Mouse (Mus musculus): ENCODE measurements around the gene Slc6a12. TPM values are rescaled to one million over a fixed set of nuclear protein-coding genes. Genes with fewer than 3 reads are reported as not detected.
A peak's percentile ranks its signal among the peaks of the same experiment; 100 is the strongest.

Slc6a12 gene
- total RNA-seq, 2 experiments from 2014 or later: 0.40 to 0.59 TPM

DNA sequence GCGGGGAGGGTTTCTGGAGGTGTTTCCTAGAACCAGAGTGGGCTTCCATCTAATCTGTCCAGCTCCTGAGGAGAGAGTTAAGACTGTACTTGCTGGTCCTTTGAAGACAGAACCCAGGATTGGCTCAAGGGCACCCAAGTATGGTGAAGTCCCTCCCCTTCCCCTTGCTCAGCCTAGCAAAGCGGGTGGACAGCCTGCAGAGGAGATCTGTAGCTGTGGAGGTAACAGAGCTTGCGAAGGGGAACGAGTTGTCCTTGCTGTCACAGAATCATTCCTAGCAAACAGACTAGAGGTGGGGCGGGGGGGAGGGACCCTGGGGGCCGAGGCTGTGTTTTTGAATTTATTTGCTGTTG is 871 bp downstream of the Slc6a12 start:
- DNase-seq: no peak

DNA sequence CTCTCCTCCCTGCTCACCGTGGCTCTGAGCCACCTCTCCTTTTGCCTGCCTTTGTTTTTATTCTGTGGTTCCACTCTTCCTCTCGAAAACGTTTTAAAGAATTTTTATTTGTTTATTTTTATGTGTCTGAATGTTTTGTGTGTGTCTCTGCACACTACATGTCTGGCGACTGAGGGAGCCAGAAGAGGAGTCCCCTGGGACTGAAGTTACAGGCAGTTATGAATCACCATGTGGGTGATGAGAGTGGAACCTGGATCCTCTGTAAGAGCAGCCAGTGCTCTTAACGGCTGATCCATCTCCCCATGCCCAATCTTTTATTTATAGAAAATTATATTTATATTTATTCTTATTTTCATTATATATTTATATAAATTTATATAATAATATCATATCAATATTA is 1.5 kb downstream of the Slc6a12 start:
- no peak for DNase-seq

DNA sequence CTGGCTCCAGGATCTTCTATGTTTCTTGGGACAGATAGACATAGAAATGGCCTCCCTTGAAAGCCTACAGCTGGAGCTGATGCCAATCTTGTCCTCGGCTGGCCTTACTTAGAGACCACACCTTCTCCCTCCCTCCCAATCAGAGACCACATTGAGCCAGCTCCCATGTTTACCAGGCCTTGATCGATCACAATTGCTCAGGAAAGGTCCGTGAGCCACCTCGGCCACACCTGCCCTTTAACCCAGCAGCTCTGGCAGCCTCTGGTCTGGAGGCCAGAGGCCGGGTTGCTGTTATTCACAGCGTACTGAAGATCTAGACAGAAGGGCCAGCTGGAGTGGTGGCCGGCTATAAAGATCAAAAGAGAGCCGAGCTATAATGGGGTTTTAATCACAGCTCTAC is 3.6 kb downstream of the Slc6a12 start:
- no peak for DNase-seq

DNA sequence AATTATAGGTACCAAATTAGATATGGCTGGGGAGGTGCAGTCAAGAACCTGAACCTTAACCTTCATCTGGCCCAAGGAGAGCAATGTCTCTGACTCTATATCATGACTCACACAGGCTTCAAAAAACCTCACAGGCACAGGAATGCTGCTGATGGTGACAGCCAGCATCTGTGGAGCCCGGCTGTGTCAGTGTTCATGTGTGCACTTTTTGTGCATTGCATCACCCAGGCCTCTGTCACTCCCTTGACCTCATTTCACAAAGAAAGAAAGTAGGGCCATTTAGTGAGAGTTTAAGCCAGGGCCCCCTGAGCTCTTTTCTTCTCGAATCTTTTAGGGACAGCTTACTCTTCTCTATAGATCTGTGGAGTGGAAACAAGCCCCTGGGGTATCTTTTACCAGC is 9.4 kb downstream of the Slc6a12 start:
- DNase-seq: no peak

- no peak for DNase-seq
Observed at GRCm38 (mm10) chr6:121356041-121356440, 13.2 kb downstream of the Slc6a12 start.

DNA sequence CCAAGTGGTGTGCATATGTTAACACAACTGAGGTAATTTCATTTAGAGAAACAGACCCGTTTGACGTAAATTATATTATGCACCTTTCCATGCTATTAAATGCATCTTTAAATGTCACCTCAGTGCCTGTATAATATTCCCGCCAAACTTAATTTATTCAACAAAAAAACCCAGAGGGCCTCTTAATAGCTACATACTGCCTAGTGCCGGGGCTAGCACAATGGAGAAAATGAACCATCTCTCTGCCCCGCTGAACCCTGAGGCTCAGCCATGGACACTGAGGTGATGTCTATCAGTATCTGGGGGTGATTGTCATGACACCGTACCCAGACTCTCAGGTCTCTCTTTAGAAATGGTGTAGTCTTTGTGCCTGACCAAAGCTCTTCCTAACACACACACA is 14.4 kb downstream of the Slc6a12 start:
- DNase-seq: no peak

DNA sequence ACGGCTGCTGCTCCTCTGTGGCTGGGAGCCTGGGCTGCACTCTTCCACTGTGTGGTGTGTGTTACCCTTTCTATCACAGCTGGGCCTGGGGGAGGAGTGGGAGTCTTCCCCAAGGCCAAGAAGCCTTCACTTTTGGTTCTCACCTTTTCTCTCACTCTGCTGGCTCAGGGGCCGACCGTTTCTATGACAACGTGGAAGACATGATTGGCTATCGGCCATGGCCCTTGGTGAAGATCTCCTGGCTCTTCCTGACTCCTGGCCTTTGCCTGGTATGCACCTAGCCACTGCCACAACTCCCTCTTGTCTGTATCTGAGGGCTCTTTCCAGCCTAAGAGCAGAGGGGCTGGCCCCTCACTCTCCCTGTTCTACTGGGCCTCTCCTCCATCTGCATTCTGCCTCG is 20.2 kb downstream of the Slc6a12 start:
- DNase-seq: no peak

GRCm38 (mm10) chr6:121363956-121364355 is 21.1 kb downstream of the Slc6a12 start:
- DNase-seq: no peak

GRCm38 (mm10) chr6:121366537-121366936 is 23.7 kb downstream of the Slc6a12 start:
- peak; percentile 67 for DNase-seq

GRCm38 (mm10) chr6:121367099-121367498 is 24.2 kb downstream of the Slc6a12 start:
- no peak for DNase-seq

DNA sequence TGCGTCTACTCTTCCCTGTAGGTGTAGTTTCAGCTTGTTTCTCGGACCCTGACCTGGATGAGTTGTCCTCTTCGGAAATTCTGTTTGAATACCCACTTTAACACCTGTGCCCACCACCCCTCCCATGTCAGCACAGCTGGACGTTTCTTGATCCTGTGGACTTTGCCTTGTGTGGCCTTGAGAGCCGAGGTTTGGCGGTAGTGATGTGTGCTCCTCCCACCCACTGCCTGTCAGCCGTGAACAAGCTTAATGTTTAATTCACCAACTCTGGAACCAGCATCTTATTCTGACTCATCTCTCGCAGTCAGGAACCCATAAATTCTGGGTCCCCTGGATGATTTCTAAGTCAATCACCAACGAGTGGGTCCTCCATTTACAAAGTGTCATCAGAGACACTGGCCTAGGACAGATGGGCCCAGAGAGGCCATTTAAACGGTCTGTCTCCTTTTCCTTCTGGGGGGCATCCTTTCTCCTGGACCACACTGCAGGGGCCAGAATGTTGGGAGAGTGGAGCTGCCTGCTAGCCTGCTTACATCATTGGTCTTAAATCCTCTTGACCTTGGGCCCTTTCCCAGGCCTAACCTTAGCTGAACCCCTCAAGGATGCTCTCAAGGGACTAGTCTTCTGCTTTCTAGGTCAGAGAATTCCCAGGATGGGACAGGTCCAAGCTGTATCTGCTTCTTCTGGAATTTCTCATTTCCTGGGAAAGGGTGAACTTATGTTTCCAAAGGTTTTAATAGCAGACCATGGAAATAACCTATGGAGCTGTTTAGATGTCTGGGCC is 28.5 kb downstream of the Slc6a12 start:
- no peak for DNase-seq

GRCm38 (mm10) chr6:121376159-121376558 is 33.3 kb downstream of the Slc6a12 start:
- DNase-seq: no peak

DNA sequence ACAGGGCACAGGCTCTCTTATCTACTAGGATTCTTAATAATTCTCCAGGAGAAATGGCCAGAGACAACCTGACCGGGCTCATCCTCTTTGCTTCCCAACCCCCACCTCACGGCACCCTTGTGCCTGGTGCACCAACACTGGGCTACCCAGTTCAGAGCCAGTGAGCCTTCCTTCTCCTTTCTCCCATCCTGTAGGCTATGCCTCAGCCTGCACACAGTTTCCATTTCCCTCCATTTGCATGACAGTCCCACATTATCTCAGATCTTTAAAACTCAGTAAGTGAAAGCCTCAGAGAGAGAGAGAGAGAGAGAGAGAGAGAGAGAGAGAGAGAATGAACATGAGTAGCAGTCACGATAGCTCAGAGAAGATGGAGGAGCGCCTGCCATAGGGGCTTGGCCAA is 35.4 kb downstream of the Slc6a12 start:
- DNase-seq: no peak

GRCm38 (mm10) chr6:121380576-121380975 is 37.7 kb downstream of the Slc6a12 start:
- DNase-seq: no peak

DNA sequence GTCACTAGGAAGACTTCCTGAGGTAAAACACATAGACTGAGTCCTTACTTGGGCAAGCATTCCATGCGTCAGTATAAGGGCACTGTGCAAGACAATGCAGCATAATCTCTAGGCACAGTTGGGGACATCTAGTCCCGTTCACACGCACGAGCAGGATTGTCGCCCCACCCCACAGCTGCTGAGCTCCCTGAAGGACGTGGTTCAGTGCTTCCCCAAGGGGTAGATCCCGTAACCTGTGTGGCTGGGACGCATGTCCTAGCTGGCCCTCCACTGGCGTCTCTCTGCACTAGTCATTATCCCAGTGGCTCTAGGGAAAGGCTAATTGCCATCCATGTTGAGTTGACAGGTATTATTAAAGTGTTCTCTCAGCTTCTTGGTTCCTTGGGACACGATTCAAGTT is 39.2 kb downstream of the Slc6a12 start:
- DNase-seq: no peak

DNA sequence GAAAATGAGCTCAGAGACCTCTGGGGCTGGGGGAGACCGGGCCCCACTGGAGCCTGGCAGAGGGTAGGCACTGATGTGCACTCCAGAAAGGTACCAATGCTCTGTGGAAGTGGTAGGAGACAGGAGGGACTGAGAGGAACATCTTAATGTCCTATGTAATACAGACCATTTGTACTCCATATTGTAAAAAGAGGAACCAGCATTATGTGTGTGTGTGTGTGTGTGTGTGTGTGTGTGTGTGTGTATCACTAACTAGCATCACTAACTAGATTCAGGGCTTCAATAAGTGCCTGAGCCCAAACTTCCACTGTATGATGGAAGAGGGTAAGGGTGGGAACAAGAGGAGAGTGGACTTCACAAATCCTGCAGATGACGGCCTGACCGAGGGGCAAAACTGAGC is 42.5 kb downstream of the Slc6a12 start:
- DNase-seq: no peak

DNA sequence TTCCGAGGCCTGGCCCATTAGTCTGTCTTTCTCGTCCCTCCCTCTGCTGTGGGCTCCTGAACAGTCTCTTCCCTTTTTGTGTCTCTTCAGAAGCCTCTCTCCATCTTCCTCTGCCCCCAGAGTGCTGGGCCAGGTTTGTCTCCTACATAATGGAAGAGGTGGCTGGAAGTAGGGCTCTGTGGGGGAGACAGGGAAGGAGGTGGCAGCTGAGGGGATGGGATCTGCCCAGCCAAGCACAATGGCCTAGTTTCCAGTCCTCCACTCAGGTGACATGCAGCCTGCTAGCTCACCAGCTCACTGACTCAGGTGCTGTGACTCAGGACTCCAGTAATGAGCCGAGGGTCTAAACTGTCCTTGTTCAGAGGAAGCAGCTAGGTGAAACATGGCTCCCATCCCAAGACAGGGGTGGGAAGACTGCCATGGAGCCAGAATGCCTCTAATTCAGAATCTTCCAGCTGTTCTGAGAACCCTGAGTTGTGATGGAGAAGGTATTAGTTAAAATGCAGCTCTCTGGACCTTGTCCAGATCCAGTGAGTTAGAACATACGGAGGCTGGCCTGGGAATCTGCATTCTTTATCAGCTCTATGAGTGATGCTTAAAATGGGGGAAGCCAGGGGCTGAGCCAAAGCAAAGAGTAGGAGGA is 49.9 kb downstream of the Slc6a12 start:
- DNase-seq: no peak

GRCm38 (mm10) chr6:121401140-121401539 is 58.3 kb downstream of the Slc6a12 start:
- DNase-seq: no peak

GRCm38 (mm10) chr6:121401826-121402660 is 59.2 kb downstream of the Slc6a12 start:
- peak; percentile 2 for DNase-seq

DNA sequence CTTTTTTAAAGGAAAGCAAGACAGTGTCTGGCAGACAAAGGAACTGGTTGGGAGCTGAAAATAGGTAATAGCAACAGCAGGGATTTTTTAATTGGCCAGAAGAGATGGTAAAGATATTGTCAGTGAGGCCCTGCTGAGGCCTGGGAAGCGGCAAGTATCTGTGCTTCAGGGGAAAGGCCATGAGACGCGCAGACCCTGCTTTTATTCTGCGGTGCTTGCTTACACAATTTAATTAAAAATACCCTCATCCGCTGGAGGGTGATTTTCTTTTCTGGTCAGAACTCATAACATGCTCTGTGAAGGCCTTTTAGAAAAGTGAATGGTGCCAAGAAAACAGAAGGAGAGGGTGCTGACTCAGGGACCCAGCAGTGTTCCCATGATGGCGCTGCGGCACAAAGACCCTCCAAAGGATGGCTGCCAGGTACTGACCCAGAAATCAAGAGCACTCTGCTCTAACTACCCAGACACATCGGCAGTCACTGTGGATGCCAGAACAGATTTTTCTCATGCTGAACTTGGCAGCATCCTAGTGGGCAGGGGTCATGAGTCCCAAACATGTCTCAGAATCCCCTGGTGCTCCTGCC is 59.9 kb downstream of the Slc6a12 start:
- DNase-seq: no peak

DNA sequence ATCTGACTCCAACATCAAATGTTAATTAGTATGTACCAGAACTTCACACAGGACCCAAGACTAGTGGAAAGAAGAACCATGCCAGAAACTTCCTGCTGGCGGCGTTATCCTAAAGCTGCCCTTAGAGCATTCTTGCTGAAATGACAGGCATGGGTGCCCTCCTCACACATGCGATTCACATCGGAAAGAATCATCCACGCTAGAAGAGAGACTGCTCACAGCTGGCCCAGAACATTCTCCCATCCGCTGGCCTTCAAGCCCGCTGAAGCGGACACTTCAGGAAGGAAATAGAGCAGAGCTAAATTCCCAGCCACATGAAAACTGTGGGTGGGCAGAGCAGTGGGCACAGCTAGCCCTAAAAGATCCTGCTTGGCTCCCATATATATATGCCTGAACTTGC is 62.4 kb downstream of the Slc6a12 start:
- DNase-seq: no peak

- no peak for DNase-seq
Observed at GRCm38 (mm10) chr6:121407571-121408011, 64.7 kb downstream of the Slc6a12 start.
